Mouse (Mus musculus): ENCODE measurements around the gene Pard6b.
A peak's percentile ranks its signal among the peaks of the same experiment; 100 is the strongest.

Pard6b gene

GRCm38 (mm10) chr2:168127767-168128166 lies 47.0 kb downstream of the Pard6b start:
- DNase-seq (ENCODE audit: low read depth, low spot score), result no peak

GRCm38 (mm10) chr2:168128211-168128859 lies 47.5 kb downstream of the Pard6b start:
- peak; percentile 96 for DNase-seq (ENCODE audit: low read depth, low spot score)

GRCm38 (mm10) chr2:168130046-168130445 lies 49.2 kb downstream of the Pard6b start:
- DNase-seq (ENCODE audit: low read depth, low spot score), result no peak

- no peak for DNase-seq (ENCODE audit: low read depth, low spot score)
Measured at GRCm38 (mm10) chr2:168137161-168137560, 56.4 kb downstream of the Pard6b start.

GRCm38 (mm10) chr2:168143794-168144193 lies 63.0 kb downstream of the Pard6b start:
- DNase-seq (ENCODE audit: low read depth, low spot score), result no peak

- DNase-seq (ENCODE audit: low read depth, low spot score), result no peak
Measured at GRCm38 (mm10) chr2:168145437-168145836, 64.6 kb downstream of the Pard6b start.

GRCm38 (mm10) chr2:168147722-168148432 lies 67.1 kb downstream of the Pard6b start:
- no peak for DNase-seq (ENCODE audit: low read depth, low spot score)

GRCm38 (mm10) chr2:168149241-168149640 lies 68.4 kb downstream of the Pard6b start:
- DNase-seq (ENCODE audit: low read depth, low spot score), result no peak

Data from ES-CJ7 (cell line).